Mouse (Mus musculus): Measurements from ENCODE around the gene Cenpo.

DNA sequence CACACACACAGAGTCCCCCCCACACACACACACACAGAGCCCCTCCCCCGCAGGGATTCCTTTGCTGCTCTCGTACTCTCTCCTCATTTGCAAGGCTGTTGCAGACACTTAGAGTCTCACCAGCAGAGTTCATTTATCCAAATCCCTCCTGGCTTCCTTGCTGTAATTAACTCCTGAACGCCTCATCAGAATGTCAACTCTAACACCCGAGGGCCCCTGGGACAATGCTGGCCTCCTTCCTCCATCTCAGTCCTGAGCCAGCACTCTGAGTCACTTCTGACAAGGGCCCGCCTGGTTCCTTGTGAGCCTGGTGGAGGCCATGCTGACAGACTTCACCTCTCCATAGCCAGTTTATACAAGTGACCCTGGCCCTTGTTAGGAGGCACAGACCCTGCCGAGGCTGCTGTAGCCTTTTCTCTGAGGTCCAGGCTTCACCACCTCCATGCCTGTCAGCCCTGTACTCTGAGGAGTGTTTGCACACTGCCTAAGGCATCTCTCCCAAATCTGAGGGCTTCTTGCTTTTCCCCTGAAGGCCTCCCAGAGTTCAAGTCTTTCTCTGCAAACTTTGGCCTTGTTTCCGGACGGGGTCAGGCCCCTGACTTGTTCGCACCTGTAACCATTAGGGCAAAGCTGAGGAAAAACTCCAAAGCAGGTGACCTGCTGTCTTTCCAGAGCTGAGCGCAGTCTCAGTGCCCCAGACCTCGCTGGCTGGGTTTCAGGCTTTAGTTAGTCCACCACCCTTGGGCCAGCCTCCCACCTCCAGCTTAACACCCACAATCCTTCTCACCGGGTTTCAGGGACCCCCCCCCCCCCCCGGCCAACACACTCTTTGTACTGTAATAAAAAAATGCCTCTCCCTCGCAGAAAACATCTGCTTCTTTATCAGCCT lies 45.7 kb downstream of the Cenpo start:
- TF ChIP-seq CTCF (IDR thresholded peaks at IDR 0.05; ENCODE audit: extremely low read depth, insufficient read depth, low read length) (no peak), POLR2A (IDR thresholded peaks at IDR 0.05; ENCODE audit: extremely low read depth, insufficient read depth, low read length) (no peak)
